Mouse (Mus musculus) heart, adult 2 months (tissue): ENCODE results near the gene Aoc3. TPM values are rescaled to one million over a fixed set of nuclear protein-coding genes. Genes with fewer than 3 reads are reported as not detected.
A peak's percentile ranks its signal among the peaks of the same experiment; 100 is the strongest.

ENCODE experiments used
- DNase-seq, 2 experiments: peaks; one replicate each; pipeline ENCODE4 v3.0.0; 2021
- H3K27ac ChIP-seq: fragments of 200-600 bp; 2 replicates; pipeline ENCODE4 v1.8.1; 2022
- H3K27me3 ChIP-seq: fragments of 200-500 bp; 2 replicates; pipeline ENCODE4 v1.6.1; 2012; ENCODE audit warnings: mild to moderate bottlenecking, low read length, inconsistent platforms, mixed read lengths; ENCODE audit not compliant: control insufficient read depth, insufficient read depth
- H3K36me3 ChIP-seq: fragments of 200-500 bp; 2 replicates; pipeline ENCODE4 v1.6.1; 2012; ENCODE audit warnings: low read length, inconsistent platforms; ENCODE audit not compliant: control insufficient read depth, insufficient read depth
- H3K4me1 ChIP-seq: fragments of 200-500 bp; 2 replicates; pipeline ENCODE4 v1.6.1; 2011; ENCODE audit warnings: low read length; ENCODE audit not compliant: control insufficient read depth, insufficient read depth
- H3K4me3 ChIP-seq: fragments of 200-600 bp; 2 replicates; pipeline ENCODE4 v1.8.1; 2022
- H3K79me2 ChIP-seq: fragments of 200-500 bp; replicated peaks from 2 replicates; pipeline ENCODE4 v1.6.1; 2012; ENCODE audit warnings: mild to moderate bottlenecking, inconsistent platforms, low read length, moderate library complexity, mixed read lengths; ENCODE audit not compliant: control insufficient read depth, insufficient read depth
- H3K9ac ChIP-seq: fragments of 200-500 bp; 2 replicates; pipeline ENCODE4 v1.6.1; 2012; ENCODE audit warnings: low read depth, mild to moderate bottlenecking, control low read depth, inconsistent platforms, low read length, mixed read lengths
- CTCF ChIP-seq: fragments of 200-600 bp; IDR thresholded peaks from 2 replicates; pipeline ENCODE4 v1.8.1; 2022; ENCODE audit warnings: antibody characterized with exemption, mild to moderate bottlenecking, moderate library complexity
- EP300 ChIP-seq: fragments of 200-500 bp; IDR thresholded peaks from 2 replicates; pipeline ENCODE4 v1.6.1; 2011; ENCODE audit warnings: low read depth, low read length, control low read depth; ENCODE audit not compliant: insufficient read depth
- POLR2A ChIP-seq: fragments of 200-500 bp; IDR thresholded peaks from 2 replicates; pipeline ENCODE4 v1.6.1; 2011; ENCODE audit warnings: mild to moderate bottlenecking, low read depth, low read length, control low read depth; ENCODE audit not compliant: insufficient read depth
- WGBS: fragments of 180-500 bp; shearing (Covaris S2); methylation state at CpG from one replicate; pipeline ENCODE4 v1.1.7; 2018; 5-methylcytosine and 5-hydroxymethylcytosine counted together
- intact Hi-C: fragments of 180-260 bp; cut with DNase I; formaldehyde crosslinking; loops from one replicate; pipeline ENCODE4 v1.15.1; 2025
- polyA plus RNA-seq: library from polyadenylated mRNA; depleted of rRNA; stranded (reverse); fragments of >200 nt; gene quantifications from 2 replicates; pipeline ENCODE4 v1.2.3, GENCODE M21; 2012
- total RNA-seq, 2 experiments: library from RNA; stranded (reverse); gene quantifications; 2 replicates each; pipeline ENCODE4 v1.2.3; 2021

Aoc3 gene
- total and polyA plus RNA-seq, 3 experiments, result 11.5 to 21.8 (median 13.3) TPM

DNA sequence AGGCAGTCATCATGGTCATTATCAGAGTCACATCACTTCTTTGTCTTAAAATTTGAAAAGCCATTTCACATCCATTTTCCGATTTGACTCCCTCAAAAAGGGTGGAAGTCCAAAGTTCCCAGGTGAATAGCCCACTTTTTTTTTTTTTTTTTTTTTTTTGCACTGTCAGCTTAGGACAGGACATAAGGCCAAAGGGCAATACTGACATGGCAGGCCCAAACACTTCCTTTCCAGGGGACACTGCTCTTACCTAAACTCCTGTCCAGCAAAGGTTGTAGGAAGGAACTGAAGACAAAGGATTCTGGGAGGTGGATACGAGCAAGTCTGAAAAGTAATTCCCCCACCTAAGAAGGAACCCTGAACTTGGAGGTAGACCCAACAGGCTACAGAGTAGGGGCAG, 25.5 kb downstream of the Aoc3 start:
- TF ChIP-seq EP300 (no peak), CTCF (no peak), POLR2A (no peak)
- H3K27ac ChIP-seq, result no peak overlapping the region
- no peak overlapping the region for H3K9ac ChIP-seq
- H3K4me1 ChIP-seq, result peaks cover 6% of the 10 kb centered on the region; the same call in 1 of the 2 replicates
- no peak overlapping the region for H3K4me3 ChIP-seq
- H3K27me3 ChIP-seq, result no peaks in the 10 kb centered on the region
- intact Hi-C loops, result no loop called here
- no peaks in the 10 kb centered on the region for H3K36me3 ChIP-seq
- no peak for DNase-seq
- H3K79me2 ChIP-seq, result no peaks in the 10 kb centered on the region
- 79% methylated on average over 2 of the region's 2 CpGs for WGBS

DNA sequence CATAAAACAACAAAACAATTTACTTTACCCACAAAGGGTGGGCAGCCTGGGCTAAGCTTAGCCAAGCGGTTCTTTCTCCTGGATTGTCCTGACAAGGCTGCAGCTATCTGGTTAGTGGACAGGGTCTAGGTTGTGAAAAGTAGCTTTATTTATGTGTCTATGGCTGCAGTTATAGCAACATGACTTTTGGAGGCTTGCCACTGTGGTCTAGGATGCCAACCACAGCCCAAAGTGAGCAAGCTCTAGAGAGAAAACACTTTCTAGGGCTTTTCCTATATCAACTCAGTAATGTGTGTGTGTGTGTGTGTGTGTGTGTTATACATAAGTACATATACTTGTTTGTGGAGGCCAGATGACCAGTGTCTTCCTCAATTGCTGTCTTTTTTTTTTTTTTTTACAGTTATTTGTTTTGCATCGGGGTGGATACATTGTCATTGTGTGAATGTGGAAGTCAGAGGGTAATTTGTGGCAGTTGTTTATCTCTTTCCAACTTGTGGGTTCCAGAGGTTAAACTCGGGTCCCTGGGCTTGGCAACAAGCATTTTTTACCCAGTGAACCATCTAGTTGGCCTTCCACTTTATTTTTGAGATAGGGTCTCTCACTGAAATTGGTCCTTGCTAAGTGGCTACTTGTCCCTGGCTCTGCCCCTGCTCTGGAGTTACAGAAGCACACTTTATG, 27.2 kb downstream of the Aoc3 start:
- Histone ChIP-seq H3K27me3 (no peaks in the 10 kb centered on the region), H3K36me3 (no peaks in the 10 kb centered on the region), H3K4me1 (peaks cover 11% of the 10 kb centered on the region), H3K9ac (no peak overlapping the region), H3K4me3 (no peak overlapping the region), H3K27ac (no peak overlapping the region), H3K79me2 (no peaks in the 10 kb centered on the region)
- intact Hi-C loops, result no loop called here
- no peak for DNase-seq
- 43% methylated on average over 3 of the region's 3 CpGs for WGBS
- TF ChIP-seq EP300, result no peak
- TF ChIP-seq POLR2A, result no peak
- TF ChIP-seq CTCF, result no peak

GRCm38 (mm10) chr11:101359776-101360175, 29.4 kb downstream of the Aoc3 start:
- DNase-seq, result peak in 1 of 2 experiments; percentile 17
- H3K36me3 ChIP-seq, result no peaks in the 10 kb centered on the region
- TF ChIP-seq POLR2A, result no peak
- 0 out of 2 replicates have a peak, but pooled peaks have one; percentile 39 for TF ChIP-seq EP300
- no peak for TF ChIP-seq CTCF
- 45% methylated on average over 9 of the region's 9 CpGs for WGBS
- peak overlapping the region; percentile 75 for H3K27ac ChIP-seq
- intact Hi-C loops, result loop anchor here (1.0 kb wide), 1 partner anchor 29 kb away; the partner anchor contains the start of gene Aoc3
- peaks cover 11% of the 10 kb centered on the region for H3K4me1 ChIP-seq
- no peak overlapping the region for H3K9ac ChIP-seq
- H3K79me2 ChIP-seq, result no peaks in the 10 kb centered on the region
- no peak overlapping the region for H3K4me3 ChIP-seq
- H3K27me3 ChIP-seq, result no peaks in the 10 kb centered on the region

GRCm38 (mm10) chr11:101360651-101361113, 30.3 kb downstream of the Aoc3 start:
- TF ChIP-seq EP300 (0 out of 2 replicates have a peak, but pooled peaks have one; percentile 21), CTCF (no peak), POLR2A (no peak)
- Histone ChIP-seq H3K9ac (no peak overlapping the region), H3K27ac (peak overlapping the region; percentile 75), H3K4me1 (peaks cover 11% of the 10 kb centered on the region), H3K79me2 (no peaks in the 10 kb centered on the region), H3K4me3 (no peak overlapping the region), H3K27me3 (no peaks in the 10 kb centered on the region), H3K36me3 (no peaks in the 10 kb centered on the region)
- DNase-seq, result peak in 1 of 2 experiments; percentile 23
- 21% methylated on average over 3 of the region's 3 CpGs for WGBS
- intact Hi-C loops, result loop anchor here (1.0 kb wide), 1 partner anchor 30 kb away; the partner anchor contains the start of gene Aoc3

GRCm38 (mm10) chr11:101364531-101364931, 34.1 kb downstream of the Aoc3 start:
- no peak for DNase-seq
- Histone ChIP-seq H3K27ac (no peak overlapping the region), H3K36me3 (no peaks in the 10 kb centered on the region), H3K4me3 (no peak overlapping the region), H3K79me2 (no peaks in the 10 kb centered on the region), H3K4me1 (peaks cover 9% of the 10 kb centered on the region), H3K27me3 (no peaks in the 10 kb centered on the region), H3K9ac (no peak overlapping the region)
- 51% methylated on average over 5 of the region's 5 CpGs for WGBS
- intact Hi-C loops, result no loop called here
- no peak for TF ChIP-seq EP300

- Histone ChIP-seq H3K27ac (no peak within 1 kb of the TSS), H3K79me2 (no peaks in the 10 kb centered on the region), H3K4me1 (no peaks in the 10 kb centered on the region), H3K9ac (no peak within 1 kb of the TSS), H3K36me3 (no peaks in the 10 kb centered on the region), H3K27me3 (no peaks in the 10 kb centered on the region), H3K4me3 (no peak within 1 kb of the TSS)
- TF ChIP-seq CTCF (no peak), POLR2A (no peak), EP300 (no peak)
- WGBS, result 78% methylated on average over 8 of the region's 8 CpGs
- DNase-seq, result no peak
- intact Hi-C loops, result no loop called here
Measured at GRCm38 (mm10) chr11:101367326-101367935, 37.0 kb downstream of the Aoc3 start, which contains the start of gene G6pc. TSS of gene G6pc (plus strand) at chr11:101367561.
